Mouse (Mus musculus): Measurements from ENCODE around the gene Poll.

DNA sequence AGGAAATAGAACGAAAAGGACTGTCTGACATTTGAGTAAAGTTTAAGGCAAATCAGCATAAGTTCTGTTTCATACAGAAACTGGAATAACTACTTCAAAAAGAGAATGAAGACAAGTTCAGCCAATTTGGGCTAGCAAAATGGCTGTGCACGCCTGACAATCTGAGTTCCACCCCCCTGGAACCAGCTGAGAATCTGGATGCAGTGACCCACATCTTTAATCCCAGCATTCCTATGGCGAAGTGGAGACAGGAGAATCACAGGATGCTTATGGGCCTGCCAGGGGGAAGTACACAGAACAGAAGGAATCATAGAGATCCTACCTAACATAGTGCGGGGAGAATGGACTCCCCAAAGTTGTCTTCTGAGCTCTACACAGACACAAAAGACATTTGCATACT lies 36.8 kb upstream of the Poll start:
- TF ChIP-seq CTCF (IDR thresholded peaks at IDR 0.05) (no peak), POLR2A (IDR thresholded peaks at IDR 0.05; ENCODE audit: insufficient read depth, low read depth, low read length) (no peak), EP300 (IDR thresholded peaks at IDR 0.05; ENCODE audit: insufficient read depth, low read depth, low read length) (no peak)

Data from heart, adult 2 months (tissue).